Mouse (Mus musculus) myocyte (in vitro differentiated cells): ENCODE results near the gene Vav2.

Source experiments
- MYOD1 ChIP-seq, 3 experiments: IDR thresholded peaks; one replicate each; pipeline ENCODE4 v1.6.1; 2011; ENCODE audit warnings: control low read depth in 2 of 3, low read depth in 2 of 3, mild to moderate bottlenecking in 2 of 3, moderate library complexity in 1 of 3; ENCODE audit not compliant: insufficient read length in 2 of 3, control insufficient read depth in 1 of 3
- TCF12 ChIP-seq: IDR thresholded peaks from one replicate; pipeline ENCODE4 v1.6.1; 2011; ENCODE audit warnings: mild to moderate bottlenecking, control low read depth; ENCODE audit not compliant: poor library complexity, insufficient read depth, severe bottlenecking

GRCm38 (mm10) chr2:27438281-27438680 is 11.4 kb upstream of the Vav2 start:
- no peak for TF ChIP-seq MYOD1 (IDR thresholded peaks at IDR 0.05; ENCODE audit: control insufficient read depth in 1 of 3, insufficient read length in 2 of 3, low read depth in 2 of 3)
- no peak for TF ChIP-seq TCF12
